Mouse (Mus musculus): Measurements from ENCODE around the gene Ttll5.

DNA sequence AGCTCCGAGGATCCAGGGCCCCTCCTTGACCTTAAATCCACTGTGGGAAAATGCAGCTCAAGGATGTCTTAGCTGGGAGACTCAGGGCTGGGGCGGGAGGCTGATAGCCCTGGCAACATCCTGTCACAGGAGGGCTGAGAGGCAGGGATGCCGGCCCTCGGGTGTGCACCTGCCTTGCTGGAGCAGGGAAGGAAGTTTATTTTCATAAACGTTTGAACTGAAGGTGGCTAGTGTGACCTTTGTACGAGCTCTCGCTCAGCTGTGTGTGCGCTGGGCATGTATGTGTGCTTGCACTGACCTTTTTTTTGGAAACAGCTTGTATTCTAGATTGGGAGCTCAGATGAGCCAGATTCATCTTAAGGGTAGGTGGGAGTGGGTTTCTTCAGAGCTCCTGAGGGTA is 279.4 kb downstream of the Ttll5 start:
- TF ChIP-seq POLR2A (IDR thresholded peaks at IDR 0.05; ENCODE audit: low read depth, low read length), result no peak
- TF ChIP-seq CTCF (IDR thresholded peaks at IDR 0.05; ENCODE audit: extremely low read depth, insufficient read depth, insufficient read length, insufficient replicate concordance), result no peak

Measured in spleen, adult 2 months (tissue).